Mouse (Mus musculus) left cerebral cortex, adult 9 months (tissue): Measurements from ENCODE around the gene Osbp.

Experiments
- DNase-seq, 2 experiments: peaks; one replicate each; pipeline ENCODE4 v3.0.0; 2022; ENCODE audit warnings: low spot score in 2 of 2

Gene Osbp

DNA sequence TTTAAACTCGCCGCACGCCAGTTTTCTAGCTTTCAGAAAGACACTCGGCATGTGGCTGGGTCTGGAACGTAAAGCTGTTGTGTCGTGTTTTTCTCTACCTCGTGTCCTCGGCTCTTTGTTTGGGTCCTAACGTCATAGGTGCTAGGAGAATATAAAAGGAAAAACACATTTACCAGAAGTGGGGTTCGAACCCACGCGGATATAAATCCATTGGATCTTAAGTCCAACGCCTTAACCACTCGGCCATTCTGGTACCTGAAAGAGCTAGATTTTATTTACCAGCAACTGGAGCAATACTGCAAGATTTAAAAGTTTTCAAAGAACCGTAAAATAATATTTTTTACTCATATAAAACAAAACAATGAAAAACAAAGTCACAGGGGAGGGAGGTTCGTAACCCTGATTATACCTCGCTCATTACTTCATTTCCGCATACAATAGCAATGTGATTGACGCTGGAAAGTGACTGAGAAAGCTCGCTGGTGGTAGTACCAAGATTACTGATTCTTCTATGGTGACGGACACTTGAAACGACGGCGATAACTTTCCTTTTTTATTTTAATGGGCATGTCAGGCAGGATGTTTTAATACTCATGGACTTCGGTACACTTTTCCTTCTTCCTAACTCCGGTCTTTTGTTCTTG lies 45.3 kb downstream of the Osbp start:
- peak; percentile 75 to 93 for DNase-seq

DNA sequence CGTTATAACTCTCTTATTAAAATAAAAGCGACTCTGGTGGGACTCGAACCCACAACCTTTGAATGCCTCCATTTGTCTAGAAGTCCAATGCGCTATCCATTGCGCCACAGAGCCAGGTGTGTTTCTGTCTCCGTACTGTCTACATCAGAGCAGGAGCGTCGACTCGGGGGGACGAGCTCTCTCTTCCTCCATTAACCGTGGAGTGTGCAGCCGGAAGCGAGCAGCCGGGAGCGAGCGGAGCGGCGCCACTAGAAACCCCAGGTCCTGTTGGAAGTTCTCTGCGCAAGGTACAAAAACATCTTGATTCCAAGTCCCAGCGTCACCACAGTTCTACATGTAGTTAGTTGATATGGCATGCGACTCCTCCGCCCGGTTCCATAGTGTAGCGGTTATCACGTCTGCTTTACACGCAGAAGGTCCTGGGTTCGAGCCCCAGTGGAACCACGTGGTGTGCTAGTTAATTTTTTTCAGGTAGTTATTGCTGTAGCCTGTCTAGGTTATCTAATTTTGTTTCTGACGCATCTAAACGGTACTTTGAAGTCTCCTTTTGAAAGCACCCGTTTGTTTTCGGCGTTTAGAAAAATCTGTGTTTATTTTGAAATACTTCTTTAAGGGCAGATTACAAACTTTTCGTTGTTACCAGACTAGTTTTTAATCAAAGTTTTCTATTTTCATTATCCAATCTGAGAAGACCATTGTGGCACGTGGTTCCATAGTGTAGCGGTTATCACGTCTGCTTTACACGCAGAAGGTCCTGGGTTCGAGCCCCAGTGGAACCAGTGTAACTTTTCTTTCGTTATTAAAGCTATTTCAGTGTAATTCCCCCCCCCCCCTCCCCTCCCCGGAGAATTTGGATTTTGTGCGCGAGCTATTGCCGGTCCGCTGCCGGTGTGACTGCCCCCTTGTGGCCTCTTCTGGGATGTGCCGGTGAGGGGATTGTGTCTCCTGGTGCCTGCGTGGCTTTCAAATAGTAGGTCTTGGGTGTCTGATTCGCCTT lies 46.1 kb downstream of the Osbp start:
- peak; percentile 71 to 90 for DNase-seq

DNA sequence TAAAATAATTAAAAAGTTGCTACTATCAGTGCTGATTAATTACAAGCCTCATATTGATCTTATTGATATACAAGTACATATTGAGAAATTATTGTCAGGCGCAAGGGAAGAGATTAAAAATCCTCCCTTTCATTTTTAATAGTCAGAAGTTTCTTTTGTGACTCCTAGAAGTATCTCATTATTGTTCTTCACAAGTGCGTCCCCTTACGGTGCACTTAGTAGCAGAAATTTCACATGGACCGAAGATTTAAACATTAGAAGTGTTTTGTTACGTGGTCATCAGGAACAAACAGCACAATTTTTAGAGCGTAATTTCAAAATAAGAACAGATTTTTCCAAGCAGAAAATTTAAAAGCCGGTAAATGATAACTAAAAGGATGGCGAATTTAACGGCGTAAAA lies 46.9 kb downstream of the Osbp start:
- no peak for DNase-seq

DNA sequence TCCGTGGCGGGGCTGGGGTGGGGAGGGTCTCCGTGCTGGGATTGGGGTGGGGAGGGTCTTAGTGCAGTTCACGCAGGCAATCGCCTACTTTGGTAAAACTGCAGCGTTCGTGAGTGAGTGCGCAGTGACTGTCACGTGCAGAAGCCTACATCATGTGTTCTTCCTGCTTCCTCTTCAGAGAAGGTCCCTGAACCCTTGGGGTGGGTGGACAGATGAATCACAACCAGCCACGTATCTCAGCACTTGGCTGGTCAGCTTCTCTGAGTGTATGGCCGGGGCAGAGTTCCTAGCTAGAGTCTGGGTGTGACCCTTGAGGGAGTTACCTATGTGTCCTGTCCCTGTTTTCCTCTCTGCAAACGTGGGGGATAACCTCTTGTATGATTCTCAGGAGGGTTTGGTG lies 47.5 kb downstream of the Osbp start:
- DNase-seq, result peak in 1 of 2 experiments; percentile 65

DNA sequence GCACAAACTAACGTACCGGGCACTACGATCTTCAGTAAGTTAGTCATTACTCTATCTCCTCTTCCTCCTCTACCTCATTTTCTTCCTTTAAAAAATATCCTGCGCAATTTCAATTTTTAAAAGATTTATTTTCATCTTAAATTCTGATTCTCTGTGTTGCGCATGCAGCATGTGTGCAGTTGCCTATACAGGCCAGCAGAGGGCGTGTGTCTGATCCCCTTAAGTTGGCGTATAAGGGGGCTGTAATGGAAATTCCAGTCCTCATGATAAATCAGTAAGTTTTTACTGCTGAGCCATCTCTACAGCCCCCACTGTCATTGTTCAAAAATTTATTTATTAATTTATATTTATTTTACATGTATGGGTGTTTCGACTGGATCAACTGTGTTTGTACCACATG lies 50.0 kb downstream of the Osbp start:
- no peak for DNase-seq

DNA sequence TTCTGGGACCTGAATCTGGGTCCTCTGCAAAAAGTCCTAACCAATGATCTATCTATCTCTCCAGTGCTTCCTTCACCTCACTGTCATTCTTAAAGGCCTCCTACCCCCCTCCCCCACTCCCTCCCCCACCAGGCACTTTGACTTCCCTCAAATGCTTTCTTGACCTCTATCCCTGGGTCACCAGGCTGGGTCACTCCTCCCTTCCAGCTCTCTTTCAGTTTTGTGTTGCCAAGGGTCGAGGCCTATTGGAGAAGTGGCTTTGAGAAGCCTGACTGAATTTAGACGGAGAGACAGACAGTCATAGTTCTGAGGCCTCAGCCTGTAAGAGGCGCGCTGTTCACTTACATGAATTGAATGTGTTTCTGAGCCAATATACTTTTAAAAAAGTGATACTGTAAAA lies 50.5 kb downstream of the Osbp start:
- DNase-seq, result no peak

DNA sequence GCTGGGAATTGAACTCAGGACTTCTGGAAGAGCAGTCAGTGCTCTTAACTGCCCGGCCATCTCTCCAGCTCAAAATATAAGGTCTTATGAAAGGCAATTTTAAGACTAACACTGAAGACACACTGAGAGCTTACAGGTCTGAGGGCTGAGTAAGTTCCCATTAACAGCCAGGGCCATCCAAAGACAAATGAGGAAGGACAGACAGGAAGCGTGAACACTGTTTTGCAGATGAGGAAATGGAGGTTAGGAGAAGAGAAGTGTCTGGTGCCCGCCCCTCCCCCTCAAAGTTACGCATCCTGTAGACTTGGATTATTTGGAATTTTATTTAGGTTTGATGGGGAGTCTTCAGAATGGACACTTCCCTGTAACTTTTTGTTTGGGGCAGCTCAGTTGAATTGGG lies 58.4 kb downstream of the Osbp start:
- no peak for DNase-seq

DNA sequence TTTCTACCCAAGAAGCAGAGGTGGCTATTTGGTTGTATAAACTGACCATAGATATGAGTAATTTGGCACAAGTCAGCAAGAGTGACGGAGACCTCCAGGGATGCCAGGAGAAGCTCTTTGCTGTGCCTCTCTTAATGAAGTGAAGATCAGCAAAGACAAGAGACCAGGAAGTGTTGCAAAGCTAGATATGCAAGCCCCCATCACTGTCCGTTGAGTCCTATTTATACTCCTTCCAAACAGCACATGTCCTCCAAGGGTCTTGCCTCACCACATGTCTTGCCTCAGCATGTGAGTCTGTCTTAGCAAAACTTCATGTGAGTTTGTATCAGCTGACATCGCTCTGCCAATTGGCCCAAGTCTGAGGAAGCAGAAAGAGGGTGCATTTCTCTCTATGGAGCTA lies 59.6 kb downstream of the Osbp start:
- DNase-seq, result no peak

DNA sequence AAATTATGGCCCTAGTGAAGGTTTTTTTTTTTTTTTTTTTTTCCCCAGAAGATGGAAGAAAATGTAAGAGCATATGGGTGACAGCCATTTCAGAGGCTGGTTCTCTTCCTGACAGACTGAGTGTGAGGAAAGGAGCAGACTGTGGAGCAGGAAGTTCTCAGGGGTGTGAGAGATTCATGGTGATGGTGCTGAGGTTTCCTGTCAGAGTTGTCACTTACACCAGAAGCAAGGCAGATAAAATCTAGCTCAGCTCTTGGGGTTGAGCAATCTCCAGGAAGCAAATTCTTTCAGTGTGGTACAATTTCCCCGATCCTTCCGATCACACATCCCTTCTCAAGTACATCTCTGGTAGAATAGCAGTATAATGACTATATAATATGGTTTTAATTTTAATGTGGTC lies 60.9 kb downstream of the Osbp start:
- no peak for DNase-seq

DNA sequence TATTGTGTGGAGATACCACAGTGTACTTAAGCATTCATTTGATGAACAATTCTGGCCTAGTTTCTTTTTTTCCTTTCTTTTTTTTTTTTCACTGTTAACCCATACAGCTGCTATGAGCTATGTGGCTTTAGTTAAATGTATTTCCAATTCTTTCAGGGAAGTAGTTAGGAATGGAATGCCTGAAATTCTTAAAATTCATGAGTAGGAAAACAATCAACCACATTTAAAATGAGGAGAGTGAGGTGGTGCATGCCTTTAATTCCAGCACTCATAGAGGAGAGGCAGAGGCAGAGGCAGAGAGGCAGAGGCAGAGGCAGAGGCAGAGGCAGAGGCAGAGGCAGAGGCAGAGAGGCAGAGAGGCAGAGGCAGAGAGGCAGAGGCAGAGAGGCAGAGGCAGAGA lies 72.0 kb downstream of the Osbp start:
- DNase-seq, result no peak

DNA sequence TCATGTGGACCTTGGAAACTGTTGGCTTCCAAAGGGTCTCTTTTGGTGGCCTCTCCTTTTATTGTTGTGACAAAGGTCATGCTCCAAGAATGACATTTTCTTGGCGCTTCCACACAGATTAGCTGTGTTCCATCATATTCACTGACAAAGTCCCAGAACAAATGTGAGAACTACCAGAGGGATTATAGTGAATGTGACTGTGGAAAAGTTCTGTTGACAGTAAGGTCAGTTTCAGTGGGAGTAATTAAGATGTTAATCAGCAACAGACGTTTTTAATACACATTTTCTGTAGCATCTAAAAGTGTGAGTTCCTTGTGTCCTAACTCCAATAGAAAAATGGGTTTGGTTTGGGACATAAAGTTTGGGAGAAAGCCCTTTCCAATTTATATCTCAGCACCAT lies 75.5 kb downstream of the Osbp start, which contains the start of gene Olfr1423:
Olfr1423 (minus strand) TSS at position 101 of the 400 bp plus-strand sequence.
- no peak for DNase-seq

DNA sequence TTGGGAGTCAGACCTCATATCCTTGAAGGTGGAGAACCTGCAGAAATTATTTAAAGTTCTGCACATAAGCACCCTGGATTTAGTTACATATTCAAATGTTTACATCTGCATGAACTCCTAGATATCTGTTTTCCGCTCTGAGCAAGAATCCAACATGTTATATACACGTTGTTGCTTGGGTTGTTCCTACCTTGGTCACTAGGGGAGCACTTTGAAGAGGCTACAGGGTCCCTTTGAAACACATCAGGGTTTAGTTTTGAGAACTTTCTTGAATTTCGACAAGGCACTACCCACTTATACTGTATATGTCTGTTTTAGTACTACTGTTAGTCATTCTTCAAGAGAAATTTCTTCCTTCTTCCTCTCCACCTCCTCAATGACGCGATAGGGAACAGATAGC lies 77.4 kb downstream of the Osbp start:
- DNase-seq, result no peak
